29 mouse cellular contexts compared by ENCODE assay signal in genomic region chr2:73387806-73388205, GRCm38 (mm10). TPM values are rescaled to one million over a fixed set of nuclear protein-coding genes. Genes with fewer than 3 reads are reported as not detected.
A peak's percentile ranks its signal among the peaks of the same experiment; 100 is the strongest.
DNase-seq lines count a peak whose midpoint lies in the region; ATAC-seq and TF ChIP-seq lines count a peak whose summit lies in the region.
"Had no signal": no experiment of that assay in that cellular context is flagged by ENCODE, and none has a peak within 500 bp of the region (broad histone marks: within the 10 kb centered on the region; RNA-seq: fewer than 3 reads in every experiment).

No protein-coding gene starts in this region.

- no peak overlapping the region for H3K27ac ChIP-seq in heart, embryonic 11.5 days (ENCODE audit: low read depth, low read length)
- H3K27ac ChIP-seq in stomach, embryonic 16.5 days (ENCODE audit: low read length) = peak overlapping the region; percentile 41; the same call in 1 of the 2 replicates
- no peak overlapping the region for H3K27ac ChIP-seq in stomach, postnatal 0 days (replicated peaks)
- H3K27ac ChIP-seq: embryonic facial prominence, embryonic 12.5 days; hindbrain, embryonic 12.5 days; liver, embryonic 14.5 days; midbrain, embryonic 12.5 days had no signal

- H3K4me2 ChIP-seq in heart, embryonic 11.5 days = no peak overlapping the region
- no peak overlapping the region for H3K4me2 ChIP-seq in stomach, embryonic 16.5 days (ENCODE audit: low read depth, low read length)
- H3K4me2 ChIP-seq in stomach, postnatal 0 days (replicated peaks; ENCODE audit: low read depth) = no peak overlapping the region

- DNase-seq in heart, adult 18-20 months = peak; percentile 30 to 32
- no peak for DNase-seq in stomach, postnatal 0 days (ENCODE audit: low spot score)
- peak; percentile 65 for DNase-seq in gonadal fat pad, adult 2 months (ENCODE audit: low read depth)
- no peak for DNase-seq in thymus, postnatal 25 days
- DNase-seq: adrenal gland, postnatal 14 days; B cell, adult 2 months; cerebellum, adult 11 months; cerebellum, adult 9-11 months; embryo, embryonic 11 days; gastrocnemius, postnatal 14 days; heart, adult 2 months; heart, postnatal 36 days; kidney, adult 11 months; kidney, postnatal 14 days; lung, adult 2 months; lung, postnatal 10 days; right cerebral cortex, postnatal 14 days; thymus, postnatal 14 days had no signal

- H3K4me1 ChIP-seq in heart, embryonic 11.5 days (ENCODE audit: control insufficient read depth, insufficient read depth, low read length) = peaks cover 5% of the 10 kb centered on the region; the same call in 1 of the 2 replicates
- no peaks in the 10 kb centered on the region for H3K4me1 ChIP-seq in stomach, embryonic 16.5 days (ENCODE audit: control insufficient read depth, insufficient read depth, low read length)
- H3K4me1 ChIP-seq in stomach, postnatal 0 days (replicated peaks; ENCODE audit: control insufficient read depth, insufficient read depth) = no peaks in the 10 kb centered on the region
- H3K4me1 ChIP-seq: midbrain, embryonic 12.5 days had no signal

- no peak overlapping the region for H3K4me3 ChIP-seq in heart, embryonic 11.5 days (ENCODE audit: low read depth, low read length)
- H3K4me3 ChIP-seq in stomach, embryonic 16.5 days (replicated peaks; ENCODE audit: low read length) = no peak overlapping the region
- no peak overlapping the region for H3K4me3 ChIP-seq in stomach, postnatal 0 days (ENCODE audit: low read depth, low read length)
- H3K4me3 ChIP-seq: midbrain, embryonic 12.5 days had no signal

- no peak for TF ChIP-seq EP300 in stomach, postnatal 0 days (optimal IDR thresholded peaks at IDR 0.05)

- TF ChIP-seq CTCF in stomach, postnatal 0 days (IDR thresholded peaks at IDR 0.05; ENCODE audit: low read depth) = no peak

- no peak for ATAC-seq in heart, embryonic 11.5 days (replicated peaks; ENCODE audit: insufficient number of reproducible peaks, low FRiP score, low TSS enrichment)
- no peak for ATAC-seq in stomach, embryonic 16.5 days (ENCODE audit: insufficient read depth, low FRiP score)
- ATAC-seq in stomach, postnatal 0 days (ENCODE audit: low FRiP score, low TSS enrichment) = no peak
- no peak for ATAC-seq in activated CD4-positive, CD25-positive, alpha-beta regulatory T cell, adult 4 months
- ATAC-seq in megakaryocyte, adult 5-6 weeks (ENCODE audit: poor library complexity, severe bottlenecking) = no peak
- ATAC-seq: forebrain, embryonic 16.5 days; hindbrain, postnatal 0 days had no signal

- H3K27me3 ChIP-seq in heart, embryonic 11.5 days (ENCODE audit: control insufficient read depth, insufficient read depth, low read length) = no peaks in the 10 kb centered on the region
- H3K27me3 ChIP-seq in stomach, embryonic 16.5 days (ENCODE audit: control insufficient read depth, insufficient read depth, low read length) = no peaks in the 10 kb centered on the region
- H3K27me3 ChIP-seq in stomach, postnatal 0 days (ENCODE audit: control insufficient read depth, insufficient read depth, low read length) = no peaks in the 10 kb centered on the region
- H3K27me3 ChIP-seq: embryonic facial prominence, embryonic 12.5 days; hindbrain, embryonic 12.5 days; neural tube, embryonic 15.5 days had no signal

- no peaks in the 10 kb centered on the region for H3K9me3 ChIP-seq in heart, embryonic 11.5 days (replicated peaks; ENCODE audit: control insufficient read depth, low read length)
- no peaks in the 10 kb centered on the region for H3K9me3 ChIP-seq in stomach, embryonic 16.5 days (replicated peaks; ENCODE audit: control insufficient read depth, low read length)
- H3K9me3 ChIP-seq in stomach, postnatal 0 days (ENCODE audit: control insufficient read depth, low read length) = no peaks in the 10 kb centered on the region
- H3K9me3 ChIP-seq: embryonic facial prominence, embryonic 12.5 days; hindbrain, embryonic 12.5 days; midbrain, embryonic 12.5 days; neural tube, embryonic 15.5 days had no signal

- no peaks in the 10 kb centered on the region for H3K36me3 ChIP-seq in heart, embryonic 11.5 days (ENCODE audit: control insufficient read depth, insufficient read depth, low read length)
- no peaks in the 10 kb centered on the region for H3K36me3 ChIP-seq in stomach, embryonic 16.5 days (ENCODE audit: control insufficient read depth, insufficient read depth, low read length)
- H3K36me3 ChIP-seq in stomach, postnatal 0 days (ENCODE audit: control insufficient read depth, insufficient read depth, low read length) = no peaks in the 10 kb centered on the region
- H3K36me3 ChIP-seq: embryonic facial prominence, embryonic 12.5 days; hindbrain, embryonic 12.5 days; midbrain, embryonic 12.5 days; neural tube, embryonic 15.5 days had no signal

- 86% methylated on average over 1 of the region's 1 CpGs for WGBS in heart, embryonic 11.5 days (ENCODE audit: insufficient replicate concordance)
- 56% methylated on average over 1 of the region's 1 CpGs for WGBS in stomach, embryonic 16.5 days
- 77% methylated on average over 1 of the region's 1 CpGs for WGBS in stomach, postnatal 0 days

- no peak overlapping the region for H3K9ac ChIP-seq in heart, embryonic 11.5 days (ENCODE audit: low read depth, low read length)
- H3K9ac ChIP-seq in stomach, embryonic 16.5 days (ENCODE audit: low read length) = no peak overlapping the region
- H3K9ac ChIP-seq in stomach, postnatal 0 days (ENCODE audit: low read length) = no peak overlapping the region
- H3K9ac ChIP-seq: embryonic facial prominence, embryonic 12.5 days; hindbrain, embryonic 12.5 days; liver, embryonic 14.5 days; midbrain, embryonic 12.5 days; neural tube, embryonic 15.5 days had no signal

RNA-seq across cellular contexts. Expression of gene Gpr155, which starts 1.4 kb away (rescaled TPM):
- 10 to 100 TPM; 10.3 to 13.4 TPM for total RNA-seq in heart, adult 18-20 months (2021)
- 4.9 and 5.8 TPM in 2 replicates for polyA plus RNA-seq in heart, embryonic 11.5 days (2014; fragmentation: Nextera tagmentation; extraction: Ambion mirVana)
- 6.5 and 7.7 TPM in 2 replicates for polyA plus RNA-seq in stomach, embryonic 16.5 days (2015; fragmentation: Nextera tagmentation; extraction: Ambion mirVana)
- polyA plus RNA-seq in stomach, postnatal 0 days (2015; fragmentation: Nextera tagmentation; extraction: Ambion mirVana) = 11.6 and 11.8 TPM in 2 replicates
- 25.8 and 33.2 TPM in 2 replicates for polyA plus RNA-seq in gonadal fat pad, adult 2 months (2012; rRNA removed)
- polyA plus RNA-seq in activated CD4-positive, CD25-positive, alpha-beta regulatory T cell, adult 4 months (2017; shearing (Covaris generic)) = 10 to 100 TPM; 15.1 to 19.5 TPM
- 3.2 and 6.0 TPM in 2 replicates for total RNA-seq in megakaryocyte, adult 5-6 weeks (2015)
- total RNA-seq in megakaryocyte, adult 5-6 weeks (2017) = 2.5 and 6.3 TPM in 2 replicates

Comparison
In these comparisons a context has a peak if more than half of its experiments do, and no peak if none do; other contexts are left out.
1. DNase-seq: peak in heart, adult 18-20 months (2 of 2) and gonadal fat pad, adult 2 months (single experiment); none in stomach, postnatal 0 days (single experiment) and thymus, postnatal 25 days (single experiment).